Mouse (Mus musculus) CH12.LX (cell line): ENCODE results near the gene Atg9b. TPM values are rescaled to one million over a fixed set of nuclear protein-coding genes. Genes with fewer than 3 reads are reported as not detected.
A peak's percentile ranks its signal among the peaks of the same experiment; 100 is the strongest.

Source experiments
- DNase-seq: peaks from one replicate; pipeline ENCODE4 v3.0.0-alpha.2; 2013; ENCODE audit errors: extremely low read depth
- H3K27ac ChIP-seq: 2 replicates; pipeline ENCODE4 v1.5.1; 2012; ENCODE audit warnings: low read depth, mild to moderate bottlenecking, control low read depth, moderate library complexity; ENCODE audit not compliant: insufficient read depth
- H3K27me3 ChIP-seq: replicated peaks from 2 replicates; pipeline ENCODE3; 2012; ENCODE audit warnings: inconsistent platforms
- H3K36me3 ChIP-seq, 2 experiments: replicated peaks in 1 of 2; 2 replicates each; pipeline versions ENCODE3 to v1.6.1; 2012; ENCODE audit warnings: inconsistent platforms in 1 of 2, low read length in 1 of 2, mild to moderate bottlenecking in 1 of 2, mixed read lengths in 1 of 2, moderate library complexity in 1 of 2; ENCODE audit not compliant: control insufficient read depth in 1 of 2, insufficient read depth in 1 of 2
- H3K4me1 ChIP-seq, 2 experiments: 2 replicates each; pipeline ENCODE4 v1.6.1; 2012; ENCODE audit warnings: inconsistent platforms in 1 of 2, moderate library complexity in 1 of 2; ENCODE audit not compliant: insufficient read depth in 2 of 2, control insufficient read depth in 1 of 2
- H3K4me2 ChIP-seq: 2 replicates; pipeline ENCODE4 v1.6.1; 2012; ENCODE audit warnings: low read depth, mild to moderate bottlenecking, control low read depth; ENCODE audit not compliant: poor library complexity, insufficient read depth, severe bottlenecking
- H3K4me3 ChIP-seq, 3 experiments: fragments of 150-350 bp in 1 of 3; sonication (generic) in 1 of 3; replicated peaks in 1 of 3; 2 replicates each; pipeline versions ENCODE3 to v1.5.1; 2011 to 2012; ENCODE audit warnings: low read depth in 2 of 3, low read length in 2 of 3, mild to moderate bottlenecking in 2 of 3, moderate library complexity in 2 of 3, control low read depth in 1 of 3, improper control_type of control experiment in 1 of 3, inconsistent platforms in 1 of 3, mixed read lengths in 1 of 3; ENCODE audit not compliant: poor library complexity in 1 of 3
- H3K79me2 ChIP-seq: replicated peaks from 2 replicates; pipeline ENCODE4 v1.6.1; 2012; ENCODE audit warnings: mild to moderate bottlenecking, moderate library complexity; ENCODE audit not compliant: control insufficient read depth, poor library complexity, insufficient read depth, severe bottlenecking; ENCODE audit errors: extremely low read depth
- H3K9ac ChIP-seq: 2 replicates; pipeline ENCODE4 v1.6.1; 2012; ENCODE audit warnings: low read depth, mild to moderate bottlenecking, control low read depth, moderate library complexity; ENCODE audit not compliant: insufficient read depth
- H3K9me3 ChIP-seq: replicated peaks from 2 replicates; pipeline ENCODE3; 2012; ENCODE audit warnings: low read length, inconsistent platforms, mixed read lengths
- BHLHE40 ChIP-seq: IDR thresholded peaks from 2 replicates; pipeline ENCODE4 v1.6.1; 2011; ENCODE audit warnings: mild to moderate bottlenecking, low read depth, low read length, improper control_type of control experiment
- CHD1 ChIP-seq: IDR thresholded peaks from 2 replicates; pipeline ENCODE4 v1.6.1; 2012; ENCODE audit warnings: low read depth, low read length, improper control_type of control experiment, inconsistent platforms
- CTCF ChIP-seq, 2 experiments: IDR thresholded peaks in 1 of 2; conservative IDR thresholded peaks in 1 of 2; 2 replicates each; pipeline ENCODE4 v1.5.1; 2011 to 2012; ENCODE audit warnings: low read depth in 2 of 2, low read length in 2 of 2, improper control_type of control experiment in 1 of 2, inconsistent platforms in 1 of 2, mild to moderate bottlenecking in 1 of 2, moderate library complexity in 1 of 2
- ELF1 ChIP-seq: IDR thresholded peaks from 2 replicates; pipeline ENCODE4 v1.6.1; 2014; ENCODE audit warnings: low read depth, mild to moderate bottlenecking, inconsistent platforms, low read length, improper control_type of control experiment
- EP300 ChIP-seq: IDR thresholded peaks from 2 replicates; pipeline ENCODE4 v1.6.1; 2011; ENCODE audit warnings: low read length, improper control_type of control experiment
- HCFC1 ChIP-seq: IDR thresholded peaks from 2 replicates; pipeline ENCODE4 v1.6.1; 2012; ENCODE audit warnings: low read depth, mild to moderate bottlenecking, inconsistent platforms, low read length, improper control_type of control experiment
- JUN ChIP-seq: IDR thresholded peaks from 2 replicates; pipeline ENCODE4 v1.6.1; 2011; ENCODE audit warnings: low read depth, mild to moderate bottlenecking, low read length, improper control_type of control experiment, moderate library complexity; ENCODE audit not compliant: insufficient read depth
- JUND ChIP-seq: conservative IDR thresholded peaks from 2 replicates; pipeline ENCODE4 v1.6.1; 2011; ENCODE audit warnings: low read depth, low read length, improper control_type of control experiment
- KAT2A ChIP-seq: IDR thresholded peaks from 2 replicates; pipeline ENCODE4 v1.6.1; 2012; ENCODE audit warnings: low read length, improper control_type of control experiment, inconsistent platforms; ENCODE audit not compliant: insufficient replicate concordance
- MAFK ChIP-seq: IDR thresholded peaks from 2 replicates; pipeline ENCODE4 v1.6.1; 2011; ENCODE audit warnings: low read length, improper control_type of control experiment; ENCODE audit not compliant: insufficient replicate concordance
- MAZ ChIP-seq: IDR thresholded peaks from 2 replicates; pipeline ENCODE4 v1.6.1; 2012; ENCODE audit warnings: low read depth, mild to moderate bottlenecking, inconsistent platforms, low read length, improper control_type of control experiment, moderate library complexity
- MEF2A ChIP-seq: IDR thresholded peaks from 2 replicates; pipeline ENCODE4 v1.6.1; 2014; ENCODE audit warnings: low read depth, mild to moderate bottlenecking, inconsistent platforms, low read length, improper control_type of control experiment, borderline replicate concordance
- NRF1 ChIP-seq: IDR thresholded peaks from 2 replicates; pipeline ENCODE4 v1.6.1; 2014; ENCODE audit warnings: low read depth, mild to moderate bottlenecking, inconsistent platforms, low read length, improper control_type of control experiment, moderate library complexity
- POLR2A ChIP-seq: IDR thresholded peaks from 2 replicates; pipeline ENCODE4 v1.6.1; 2011; ENCODE audit warnings: low read depth, mild to moderate bottlenecking, improper control_type of control experiment, low read length
- POLR2AphosphoS2 ChIP-seq: IDR thresholded peaks from 2 replicates; pipeline ENCODE4 v1.6.1; 2011; ENCODE audit warnings: low read depth, low read length, improper control_type of control experiment
- RAD21 ChIP-seq: IDR thresholded peaks from 2 replicates; pipeline ENCODE4 v1.6.1; 2011; ENCODE audit warnings: low read depth, mild to moderate bottlenecking, low read length, improper control_type of control experiment, moderate library complexity
- RCOR1 ChIP-seq: conservative IDR thresholded peaks from 2 replicates; pipeline ENCODE4 v1.6.1; 2012; ENCODE audit warnings: low read depth, mild to moderate bottlenecking, inconsistent platforms, low read length, improper control_type of control experiment
- SIN3A ChIP-seq: IDR thresholded peaks from 2 replicates; pipeline ENCODE4 v1.6.1; 2012; ENCODE audit warnings: low read length, improper control_type of control experiment, inconsistent platforms
- SMC3 ChIP-seq: IDR thresholded peaks from 2 replicates; pipeline ENCODE4 v1.6.1; 2011; ENCODE audit warnings: low read depth, low read length, improper control_type of control experiment
- TCF12 ChIP-seq: IDR thresholded peaks from 2 replicates; pipeline ENCODE4 v1.6.1; 2014; ENCODE audit warnings: low read depth, mild to moderate bottlenecking, inconsistent platforms, low read length, improper control_type of control experiment
- USF1 ChIP-seq: IDR thresholded peaks from 2 replicates; pipeline ENCODE4 v1.6.1; 2014; ENCODE audit warnings: low read depth, mild to moderate bottlenecking, inconsistent platforms, low read length, improper control_type of control experiment
- ZMIZ1 ChIP-seq: IDR thresholded peaks from 2 replicates; pipeline ENCODE4 v1.6.1; 2012; ENCODE audit warnings: low read depth, mild to moderate bottlenecking, inconsistent platforms, low read length, improper control_type of control experiment
- ZNF384 ChIP-seq: IDR thresholded peaks from 2 replicates; pipeline ENCODE4 v1.6.1; 2012; ENCODE audit warnings: low read depth, low read length, improper control_type of control experiment, inconsistent platforms
- dilution Hi-C: fragments of 300-500 bp; cut with MboI; formaldehyde crosslinking; loops from 2 replicates; pipeline ENCODE4 v1.14.3; 2020; ENCODE audit warnings: low sequenced_read_pairs; ENCODE audit not compliant: extremely low pct_unique_long_range_greater_than_20kb, extremely low pct_ligation_motif_present
- in situ Hi-C: fragments of 300-500 bp; cut with MboI; formaldehyde crosslinking; loops from 3 replicates; pipeline ENCODE4 v1.14.3; 2019; ENCODE audit warnings: low sequenced_read_pairs, low pct_ligation_motif_present, low pct_unique_long_range_greater_than_20kb, mixed read lengths
- polyA plus RNA-seq: library from polyadenylated mRNA; unstranded; fragments of >175 nt; gene quantifications from 2 replicates; pipeline ENCODE4 v1.2.1, GENCODE M21; 2012; ENCODE audit warnings: low read depth; ENCODE audit not compliant: insufficient read length
- total RNA-seq, 2 experiments: library from RNA; depleted of rRNA; stranded (reverse); fragments of 300-350 nt in 1 of 2; fragments of >200 nt in 1 of 2; gene quantifications; 2 replicates each; pipeline ENCODE4 v1.2.3; 2012 to 2014

Atg9b gene
- total and polyA plus RNA-seq, 3 experiments = 0.68 to 1.3 (median 0.81) TPM

DNA sequence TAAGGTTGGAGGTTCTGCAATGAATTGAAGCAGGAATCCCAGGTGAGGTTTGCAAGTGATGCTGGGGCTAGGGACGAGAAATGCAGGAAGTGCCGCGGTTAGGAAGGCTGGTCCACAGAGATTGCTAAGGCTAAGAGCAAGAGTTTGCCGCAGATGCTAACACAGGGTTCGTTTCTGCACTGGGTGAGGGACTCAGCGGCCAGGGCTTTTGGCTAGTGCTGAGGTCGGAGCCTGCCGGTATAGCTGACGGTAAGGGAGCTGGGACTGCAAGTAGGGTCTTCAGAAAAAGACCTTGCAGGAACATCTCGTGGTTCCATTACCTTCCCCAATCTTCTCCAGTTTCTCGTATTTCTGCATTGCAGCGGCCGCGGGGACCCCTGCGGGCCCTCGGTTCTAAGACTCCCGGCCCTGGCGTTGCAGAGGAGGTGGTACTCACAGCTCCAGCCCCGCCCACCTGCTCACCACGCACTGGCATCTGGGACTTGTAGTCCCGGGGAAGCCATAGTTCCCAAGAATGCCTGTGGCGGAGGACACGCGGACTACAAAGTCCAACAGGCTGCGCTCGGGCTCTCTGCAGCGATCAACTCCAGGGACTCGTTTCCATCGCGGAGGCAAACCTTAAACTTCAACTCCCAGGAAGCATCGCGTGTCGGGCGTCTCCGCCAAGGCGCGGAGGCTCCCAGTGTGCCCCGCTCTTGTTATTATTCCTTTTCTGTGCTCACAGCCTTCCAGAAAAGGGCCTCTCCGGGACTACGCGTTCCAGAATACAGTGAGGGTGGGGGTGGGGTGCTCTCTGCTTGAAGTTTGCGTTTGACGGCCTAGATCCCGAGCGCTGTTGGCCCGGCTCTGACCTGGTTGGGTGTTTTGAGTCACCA is 31.4 kb upstream of the Atg9b start, which contains the start of the genes Cdk5 and Slc4a2 (continued):
- TF ChIP-seq JUND = no peak
- no peak for TF ChIP-seq ZNF384
- TF ChIP-seq MEF2A = no peak; the same call in 1 of the 2 replicates
- no peak for TF ChIP-seq POLR2AphosphoS2
- peak; percentile 52; the same call in 1 of the 2 replicates for TF ChIP-seq MAZ
- peak; percentile 96 for TF ChIP-seq HCFC1
- no peak for TF ChIP-seq USF1
- no peak for TF ChIP-seq EP300
- TF ChIP-seq ELF1 = peak; percentile 86
- TF ChIP-seq CHD1 = no peak
- 0 out of 2 replicates have a peak, but pooled peaks have one; percentile 31 for TF ChIP-seq BHLHE40
- TF ChIP-seq RCOR1 = no peak
- TF ChIP-seq NRF1 = peak; percentile 61
- TF ChIP-seq CTCF (conservative IDR thresholded peaks at IDR 0.05 in 1 of 2, IDR thresholded peaks at IDR 0.05 in 1 of 2; ENCODE audit: low read depth in 2 of 2, low read length in 2 of 2) = 0 out of 4 replicates have a peak, but pooled peaks of 1 of the 2 experiments have one; percentile 7
- TF ChIP-seq RAD21 = no peak
- peak; percentile 99 for TF ChIP-seq KAT2A
- TF ChIP-seq SMC3 = no peak
- TF ChIP-seq SIN3A = peak; percentile 93
- no peak for TF ChIP-seq JUN
- TF ChIP-seq POLR2A = peak; percentile 73
- TF ChIP-seq, all 38 proteins: peak for 20

DNA sequence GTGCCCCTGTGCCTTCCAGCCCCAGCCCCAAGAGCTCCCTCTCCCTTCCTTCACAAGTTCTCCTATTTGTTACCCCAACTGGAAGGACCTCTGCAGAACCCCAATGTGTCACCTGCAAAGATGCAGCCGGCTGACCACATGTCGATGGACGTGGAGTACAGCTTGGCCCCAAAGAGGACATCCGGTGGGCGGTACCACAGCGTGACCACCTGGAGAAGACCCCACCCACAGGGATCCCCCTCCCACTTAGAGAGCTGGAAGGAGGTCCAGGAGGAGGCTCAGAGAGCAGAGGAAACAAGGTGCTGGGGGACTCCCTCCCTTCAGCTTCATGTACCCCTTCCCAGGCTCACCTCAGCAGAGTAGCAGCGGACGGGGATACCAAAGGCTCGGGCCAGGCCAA is 28.4 kb upstream of the Atg9b start:
- Histone ChIP-seq H3K27me3 (no peaks in the 10 kb centered on the region), H3K79me2 (no peaks in the 10 kb centered on the region), H3K4me1 (peaks cover 2 to 14% of the 10 kb centered on the region in 2 experiments; a peak in 2 of 4 replicates), H3K27ac (no peak overlapping the region), H3K36me3 (peaks cover 14 to 53% of the 10 kb centered on the region in 2 experiments), H3K4me3 (no peak overlapping the region), H3K9ac (no peak overlapping the region), H3K4me2 (no peak overlapping the region), H3K9me3 (no peaks in the 10 kb centered on the region)
- TF ChIP-seq HCFC1 (no peak), SMC3 (no peak), CTCF (conservative IDR thresholded peaks at IDR 0.05 in 1 of 2, IDR thresholded peaks at IDR 0.05 in 1 of 2; ENCODE audit: low read depth in 2 of 2, low read length in 2 of 2) (no peak), TCF12 (no peak), BHLHE40 (no peak), JUND (no peak), POLR2A (no peak), ZMIZ1 (no peak), MAFK (no peak)
- in situ Hi-C loops = loop anchor here (5.0 kb wide), 1 partner anchor 37 kb away; no protein-coding TSS in a partner anchor
- no peak for DNase-seq
- dilution Hi-C loops = no loop called here
